Mouse (Mus musculus) kidney, adult 9 months (tissue): Measurements from ENCODE around the gene Stxbp6.
"Not testable (repeated sequence)": the region's sequence is repeated elsewhere in the genome, so short reads cannot be mapped to it uniquely, and the experiment has no call there.

Experiments used
- DNase-seq: peaks from one replicate; pipeline ENCODE4 v3.0.0; 2022

Stxbp6 gene

DNA sequence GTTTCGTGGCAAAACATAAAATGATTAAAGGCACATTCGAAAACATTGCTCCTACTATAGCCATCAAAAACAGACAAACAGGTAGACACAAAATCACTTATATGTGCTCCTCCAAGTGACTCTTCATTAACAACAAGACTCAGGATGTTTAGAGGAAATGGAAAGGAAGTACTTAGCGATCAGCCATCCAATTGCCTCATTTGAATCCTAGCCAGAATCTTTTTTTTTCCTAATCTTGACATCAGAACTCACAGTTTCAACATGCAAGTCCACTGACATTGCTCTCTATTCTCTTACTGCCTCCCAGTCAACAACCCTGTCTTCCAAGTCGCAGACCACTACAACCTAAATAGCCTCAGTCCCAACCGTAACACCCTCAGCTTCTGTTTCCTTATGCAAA, 21.2 kb downstream of the Stxbp6 start:
- DNase-seq = no peak

GRCm38 (mm10) chr12:45052860-45053259, 21.6 kb downstream of the Stxbp6 start:
- no peak for DNase-seq

DNA sequence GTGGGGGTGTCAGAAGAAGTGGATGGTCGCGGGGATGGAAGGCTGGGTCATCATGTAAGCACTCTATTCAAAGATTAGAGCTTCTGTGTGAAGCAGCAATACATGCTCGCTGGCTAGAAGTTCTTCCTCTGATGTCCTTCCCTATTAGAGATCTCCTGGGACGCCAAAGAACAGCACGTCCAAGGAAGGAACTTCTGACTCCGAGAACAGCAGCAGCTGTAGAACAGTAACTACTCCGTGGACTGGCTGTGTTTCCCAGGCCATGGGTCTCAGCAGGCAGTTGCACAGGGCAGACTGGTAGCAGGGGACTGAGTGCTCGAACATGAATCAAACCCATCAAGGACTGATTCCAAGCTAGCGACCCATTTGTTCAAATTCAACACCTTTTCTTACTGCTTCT, 24.6 kb downstream of the Stxbp6 start:
- no peak for DNase-seq

DNA sequence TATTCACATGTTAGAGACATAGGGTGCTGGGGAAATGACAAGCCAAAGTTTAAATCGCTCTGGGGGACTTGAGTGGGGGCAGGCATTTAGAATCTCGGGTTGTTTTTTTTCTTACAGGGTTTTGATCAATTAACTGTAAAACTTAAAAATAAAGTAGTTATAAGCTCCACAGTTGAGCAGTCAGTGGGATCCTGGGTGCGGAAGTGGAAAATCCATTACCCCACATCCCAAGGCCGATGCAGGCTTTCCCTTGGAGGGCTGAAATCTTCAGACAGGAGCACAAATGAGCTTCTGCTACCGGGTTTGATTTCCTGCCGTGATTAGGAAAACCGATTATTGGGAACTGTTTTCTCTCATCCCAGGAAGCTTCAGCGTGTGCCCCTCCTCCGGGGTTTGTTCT, 26.8 kb downstream of the Stxbp6 start:
- not testable (repeated sequence) for DNase-seq

GRCm38 (mm10) chr12:45047172-45047571, 27.3 kb downstream of the Stxbp6 start:
- DNase-seq = peak; percentile 31

- DNase-seq = no peak
These were observed 29.9 kb downstream of the Stxbp6 start for GRCm38 (mm10) chr12:45044581-45044980.

GRCm38 (mm10) chr12:45042591-45043091, 31.9 kb downstream of the Stxbp6 start:
- no peak for DNase-seq

DNA sequence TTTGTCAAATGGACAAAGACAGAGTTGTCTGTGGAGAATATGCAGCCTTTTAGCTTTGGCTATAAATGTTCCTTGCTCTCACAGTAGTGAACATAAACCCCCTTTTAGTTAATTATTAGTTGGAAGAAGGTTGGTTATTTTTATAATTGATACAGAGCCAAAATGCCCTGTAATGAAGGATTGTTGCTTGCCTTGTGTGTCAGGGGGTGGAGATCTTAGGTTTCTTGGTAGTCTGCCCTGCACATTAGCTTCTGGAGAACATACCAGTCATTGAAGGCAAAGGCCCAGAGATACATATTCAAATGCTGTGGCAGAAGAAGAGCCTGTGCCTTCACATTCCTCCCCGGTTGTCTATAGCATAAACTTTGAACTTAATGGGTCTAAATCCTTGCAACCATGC, 37.0 kb downstream of the Stxbp6 start:
- DNase-seq = peak; percentile 69

GRCm38 (mm10) chr12:45037091-45037490, 37.4 kb downstream of the Stxbp6 start:
- no peak for DNase-seq

DNA sequence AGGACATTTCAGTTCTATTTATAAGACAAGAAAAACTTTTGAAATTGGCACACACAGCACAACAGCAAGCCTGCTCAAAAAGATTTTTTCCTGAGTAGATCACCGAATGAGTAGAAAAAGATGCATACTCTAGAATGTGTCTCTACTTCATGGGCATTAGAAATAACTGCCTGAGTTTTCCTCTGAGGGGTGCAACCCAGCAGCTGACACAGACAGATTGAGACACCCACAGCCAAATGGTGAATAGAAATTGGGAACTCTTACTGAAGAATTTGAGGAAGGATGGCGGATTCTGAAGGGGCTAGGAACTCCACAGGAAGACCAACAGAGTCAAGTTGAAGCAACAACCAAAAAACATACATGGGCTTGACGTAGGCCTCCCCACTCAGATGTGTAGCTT, 43.8 kb downstream of the Stxbp6 start:
- DNase-seq = no peak

- DNase-seq = peak; percentile 35
These were observed 48.2 kb downstream of the Stxbp6 start for GRCm38 (mm10) chr12:45026347-45026746.

- no peak for DNase-seq
These were observed 54.5 kb downstream of the Stxbp6 start for GRCm38 (mm10) chr12:45020018-45020417.

GRCm38 (mm10) chr12:45019059-45019822, 55.3 kb downstream of the Stxbp6 start:
- DNase-seq = no peak

DNA sequence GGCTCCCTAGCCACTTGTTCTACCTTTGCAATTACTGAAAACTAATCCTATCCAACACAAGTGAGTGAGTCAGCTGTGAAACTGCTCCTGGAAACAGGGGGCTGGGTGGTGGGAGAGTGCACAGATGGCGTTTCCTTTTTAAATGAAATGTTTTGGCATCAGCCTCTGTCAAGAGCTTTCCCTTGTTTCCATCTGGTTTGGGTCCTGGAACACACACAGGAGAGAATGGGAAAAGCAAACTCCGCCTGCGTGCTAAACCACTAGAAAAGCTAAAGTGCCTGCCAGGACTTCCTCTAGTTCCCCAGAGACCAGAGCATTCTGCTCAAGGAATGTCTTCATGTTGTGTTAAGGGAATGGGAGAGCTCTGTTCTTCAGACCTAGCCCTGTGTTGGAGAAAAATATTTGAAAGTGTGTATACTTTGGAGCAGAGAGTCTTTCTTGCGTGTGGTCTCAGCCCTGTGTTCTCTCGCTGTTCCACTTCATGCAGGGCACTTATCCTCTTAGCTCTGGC, 61.2 kb downstream of the Stxbp6 start:
- DNase-seq = no peak

- DNase-seq = peak; percentile 53
These were observed 62.9 kb downstream of the Stxbp6 start for GRCm38 (mm10) chr12:45011436-45012089.

- no peak for DNase-seq
These were observed 63.5 kb downstream of the Stxbp6 start for GRCm38 (mm10) chr12:45011006-45011405.

DNA sequence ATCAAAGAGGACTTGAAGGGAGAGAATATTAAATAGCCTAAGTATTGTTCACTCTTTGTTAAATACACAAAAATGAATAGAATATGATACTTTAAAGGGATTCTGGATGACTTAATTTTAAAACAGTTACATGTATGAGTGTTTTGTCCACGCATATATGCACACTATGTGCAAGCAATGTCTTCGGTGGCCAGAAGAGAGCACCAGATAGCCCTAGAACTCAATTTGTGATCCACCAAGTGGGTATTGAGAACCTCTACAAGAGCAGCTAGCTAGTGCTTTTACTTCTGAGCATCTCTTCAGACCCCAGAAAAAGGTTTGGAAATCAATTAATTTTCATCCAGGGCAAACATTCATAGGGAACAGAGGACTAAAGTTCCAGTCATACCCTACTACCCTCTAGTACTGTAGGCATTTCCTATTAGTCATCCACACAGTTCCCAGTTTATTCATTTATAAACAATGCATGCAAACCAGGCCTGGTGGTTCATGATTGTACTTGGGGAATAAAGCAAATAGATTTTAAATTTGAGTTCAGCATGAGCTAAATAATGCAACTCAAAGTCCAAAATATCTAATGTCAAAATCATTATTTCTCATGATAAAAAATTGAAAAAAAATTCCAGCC, 64.4 kb downstream of the Stxbp6 start:
- DNase-seq = no peak

GRCm38 (mm10) chr12:45006569-45006968, 67.9 kb downstream of the Stxbp6 start:
- no peak for DNase-seq

GRCm38 (mm10) chr12:45006049-45006448, 68.5 kb downstream of the Stxbp6 start:
- no peak for DNase-seq

DNA sequence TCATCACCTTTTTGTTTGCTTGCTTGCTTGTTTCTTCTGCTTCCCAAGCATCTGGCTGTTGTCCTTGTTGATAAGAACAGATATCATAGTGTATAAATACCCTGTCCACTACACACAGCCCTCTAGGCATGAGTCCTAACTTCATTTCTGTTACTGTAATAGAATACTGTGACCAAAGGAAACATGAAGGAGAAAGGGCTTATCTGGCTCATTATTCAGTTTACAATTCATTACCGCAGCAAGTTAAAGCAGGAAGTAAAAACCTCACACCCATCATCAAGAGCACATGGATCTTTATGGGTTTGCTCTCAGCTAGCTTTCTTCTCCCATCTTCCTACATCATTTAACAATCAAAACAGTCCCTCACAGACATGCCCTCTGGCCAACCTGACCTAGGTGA, 72.5 kb downstream of the Stxbp6 start:
- no peak for DNase-seq

DNA sequence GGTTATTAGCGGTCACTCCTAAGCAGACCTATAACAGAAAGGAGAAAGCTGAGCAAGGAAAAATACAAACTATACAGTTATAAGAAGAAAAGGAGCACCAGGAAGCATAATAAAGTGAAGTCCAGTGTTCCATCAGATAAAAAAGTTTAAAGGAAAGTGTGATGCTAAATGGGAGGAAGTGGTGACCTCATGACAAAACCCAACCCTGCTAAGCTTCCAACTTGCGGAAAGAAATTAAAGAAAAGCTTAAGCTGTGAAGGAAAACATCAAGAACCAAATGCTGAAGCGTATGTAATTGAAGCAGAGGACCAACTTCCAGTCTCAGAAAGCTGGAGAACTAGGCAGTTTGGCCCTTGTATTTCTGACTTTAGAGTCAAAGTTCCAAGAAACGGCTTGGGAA, 77.1 kb downstream of the Stxbp6 start:
- no peak for DNase-seq

DNA sequence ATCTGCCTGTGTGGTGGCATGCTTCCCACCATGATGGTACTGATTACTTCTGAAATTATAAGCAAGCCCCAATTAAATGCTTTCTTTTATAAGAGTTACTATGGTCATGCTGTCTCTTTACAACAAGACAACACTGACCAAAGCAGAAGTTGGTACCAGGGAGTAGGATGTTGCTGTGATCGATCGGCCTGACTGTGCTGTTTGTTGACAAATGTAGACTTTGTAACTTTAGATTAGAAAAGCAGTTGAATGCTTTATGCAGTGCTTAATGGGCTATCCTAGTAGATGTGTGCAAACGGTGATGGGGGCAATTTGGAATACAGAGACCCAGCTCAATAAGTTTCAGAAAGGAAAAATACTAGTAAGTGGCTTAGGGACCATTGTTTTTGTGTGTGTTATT, 77.6 kb downstream of the Stxbp6 start:
- DNase-seq = no peak

DNA sequence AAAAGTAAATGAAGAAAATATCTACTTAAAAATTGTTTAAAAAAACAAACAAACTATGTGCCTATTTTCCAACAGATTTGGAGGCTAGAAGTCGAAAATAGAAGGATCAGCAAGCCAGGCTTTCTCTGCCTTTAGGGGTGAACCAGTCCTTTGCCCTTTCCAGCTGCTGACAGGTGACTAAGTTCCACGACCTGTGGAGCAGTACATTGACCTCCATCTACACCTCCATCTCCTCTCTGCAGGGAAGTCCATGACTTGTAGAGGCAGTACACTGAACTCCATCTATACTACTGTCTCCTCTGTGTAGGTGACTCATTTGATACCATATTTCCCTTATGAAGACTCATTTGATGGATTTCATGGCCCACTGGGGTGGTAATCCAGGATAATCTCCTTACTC, 78.2 kb downstream of the Stxbp6 start:
- DNase-seq = no peak

- DNase-seq = no peak
These were observed 81.1 kb downstream of the Stxbp6 start for GRCm38 (mm10) chr12:44993391-44993790.
